Mouse (Mus musculus): ENCODE data around the gene Fen1. TPM values are rescaled to one million over a fixed set of nuclear protein-coding genes. Genes with fewer than 3 reads are reported as not detected.
"Not testable (repeated sequence)": the region's sequence is repeated elsewhere in the genome, so short reads cannot be mapped to it uniquely, and the experiment has no call there.

The Fen1 gene
- polyA plus RNA-seq, 1 experiment = 4.8 TPM

GRCm38 (mm10) chr19:10167951-10168350 is 36.0 kb downstream of the Fen1 start:
- no peak for TF ChIP-seq CTCF (conservative IDR thresholded peaks at IDR 0.05; ENCODE audit: insufficient read depth, insufficient read length, low read depth, low read length)
- no peak for TF ChIP-seq POLR2A (IDR thresholded peaks at IDR 0.05; ENCODE audit: low read depth, low read length)
- Histone ChIP-seq H3K4me1 (ENCODE audit: control insufficient read depth, insufficient read depth, low read length) (peaks cover 7% of the 10 kb centered on the region; the same call in 1 of the 2 replicates), H3K36me3 (ENCODE audit: control insufficient read depth, insufficient read depth, low read length) (no peaks in the 10 kb centered on the region), H3K4me3 (ENCODE audit: insufficient read depth, low read depth, low read length) (no peak overlapping the region), H3K27me3 (replicated peaks; ENCODE audit: control insufficient read depth, insufficient read depth, low read length) (no peaks in the 10 kb centered on the region), H3K27ac (ENCODE audit: insufficient read depth, low read depth, low read length) (no peak overlapping the region)
- no peak for DNase-seq
- 75% methylated on average over 1 of the region's 1 CpGs for WGBS

DNA sequence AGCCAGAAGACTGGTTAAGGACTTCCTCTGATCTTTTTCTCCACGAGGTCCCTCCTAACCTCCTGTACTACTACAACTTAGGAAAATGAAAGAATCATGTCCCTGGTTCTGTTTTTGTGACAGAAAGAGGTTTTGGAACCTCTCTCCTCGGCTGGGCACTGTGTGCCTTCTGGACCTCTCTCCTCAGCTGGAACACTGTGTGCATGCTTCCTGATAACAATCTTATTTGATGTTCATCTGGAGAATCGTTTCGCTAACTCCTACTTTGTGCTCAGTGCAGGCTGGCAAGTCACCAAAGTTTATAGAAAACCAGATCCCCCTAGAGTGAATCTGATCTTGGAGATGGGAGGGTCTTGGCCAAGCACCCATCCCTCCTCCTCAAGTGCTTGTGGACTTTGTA is 36.9 kb downstream of the Fen1 start:
- 59% methylated on average over 4 of the region's 4 CpGs for WGBS

DNA sequence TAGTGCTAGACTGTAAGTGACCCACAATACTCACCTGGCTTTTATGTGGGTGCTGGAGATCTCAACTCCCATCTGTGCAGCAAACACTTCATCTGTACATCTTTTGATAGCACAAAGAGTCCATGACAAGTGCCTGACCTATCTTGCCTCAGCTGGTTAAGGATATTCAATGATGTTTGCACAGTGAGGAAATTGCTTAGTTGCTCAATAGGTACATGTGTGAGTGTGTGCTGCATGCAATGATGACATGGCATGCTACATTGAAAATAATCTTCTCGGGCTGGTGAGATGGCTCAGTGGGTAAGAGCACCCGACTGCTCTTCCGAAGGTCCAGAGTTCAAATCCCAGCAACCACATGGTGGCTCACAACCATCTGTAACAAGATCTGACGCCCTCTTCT is 38.0 kb downstream of the Fen1 start:
- H3K36me3 ChIP-seq (ENCODE audit: control insufficient read depth, insufficient read depth, low read length); H3K4me1 ChIP-seq (ENCODE audit: control insufficient read depth, insufficient read depth, low read length); H3K27ac ChIP-seq (ENCODE audit: insufficient read depth, low read depth, low read length); H3K4me3 ChIP-seq (ENCODE audit: insufficient read depth, low read depth, low read length); H3K27me3 ChIP-seq (replicated peaks; ENCODE audit: control insufficient read depth, insufficient read depth, low read length); DNase-seq: not testable (repeated sequence)
- WGBS = 75% methylated on average over 4 of the region's 4 CpGs

More for the DNA sequence above, 36.9 kb downstream of the Fen1 start:
- no peak overlapping the region for H3K4me3 ChIP-seq (ENCODE audit: insufficient read depth, low read depth, low read length)
- H3K27ac ChIP-seq (ENCODE audit: insufficient read depth, low read depth, low read length) = no peak overlapping the region
- no peak for TF ChIP-seq CTCF (conservative IDR thresholded peaks at IDR 0.05; ENCODE audit: insufficient read depth, insufficient read length, low read depth, low read length)
- no peak for TF ChIP-seq POLR2A (IDR thresholded peaks at IDR 0.05; ENCODE audit: low read depth, low read length)
- H3K27me3 ChIP-seq (replicated peaks; ENCODE audit: control insufficient read depth, insufficient read depth, low read length) = no peaks in the 10 kb centered on the region
- no peaks in the 10 kb centered on the region for H3K36me3 ChIP-seq (ENCODE audit: control insufficient read depth, insufficient read depth, low read length)
- DNase-seq = no peak
- H3K4me1 ChIP-seq (ENCODE audit: control insufficient read depth, insufficient read depth, low read length) = peaks cover 7% of the 10 kb centered on the region; the same call in 1 of the 2 replicates

DNA sequence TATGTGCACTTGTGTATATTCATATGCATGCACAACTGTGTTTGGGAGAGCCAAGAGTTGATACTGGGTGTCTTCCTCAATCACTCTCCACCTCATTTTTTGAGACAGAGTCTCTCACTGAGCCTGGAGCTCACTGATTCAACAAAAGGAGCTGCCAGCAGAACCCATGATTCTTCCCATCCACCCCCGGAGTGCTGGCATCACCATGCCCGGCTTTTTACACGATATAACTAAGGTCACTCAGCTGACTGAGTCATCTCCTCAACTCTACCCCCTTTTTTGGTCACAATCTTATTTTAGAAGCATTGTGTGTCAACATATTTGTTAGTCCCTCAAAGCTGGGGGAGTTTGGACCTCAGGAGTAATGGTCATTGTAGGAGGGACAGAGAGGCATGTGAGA is 40.1 kb downstream of the Fen1 start:
- 85% methylated on average over 3 of the region's 3 CpGs for WGBS
- Histone ChIP-seq H3K27me3 (replicated peaks; ENCODE audit: control insufficient read depth, insufficient read depth, low read length) (no peaks in the 10 kb centered on the region), H3K4me1 (ENCODE audit: control insufficient read depth, insufficient read depth, low read length) (peaks cover 4% of the 10 kb centered on the region; the same call in 1 of the 2 replicates), H3K36me3 (ENCODE audit: control insufficient read depth, insufficient read depth, low read length) (no peaks in the 10 kb centered on the region), H3K4me3 (ENCODE audit: insufficient read depth, low read depth, low read length) (no peak overlapping the region), H3K27ac (ENCODE audit: insufficient read depth, low read depth, low read length) (no peak overlapping the region)
- TF ChIP-seq CTCF (conservative IDR thresholded peaks at IDR 0.05; ENCODE audit: insufficient read depth, insufficient read length, low read depth, low read length) (no peak), POLR2A (IDR thresholded peaks at IDR 0.05; ENCODE audit: low read depth, low read length) (no peak)
- no peak for DNase-seq

DNA sequence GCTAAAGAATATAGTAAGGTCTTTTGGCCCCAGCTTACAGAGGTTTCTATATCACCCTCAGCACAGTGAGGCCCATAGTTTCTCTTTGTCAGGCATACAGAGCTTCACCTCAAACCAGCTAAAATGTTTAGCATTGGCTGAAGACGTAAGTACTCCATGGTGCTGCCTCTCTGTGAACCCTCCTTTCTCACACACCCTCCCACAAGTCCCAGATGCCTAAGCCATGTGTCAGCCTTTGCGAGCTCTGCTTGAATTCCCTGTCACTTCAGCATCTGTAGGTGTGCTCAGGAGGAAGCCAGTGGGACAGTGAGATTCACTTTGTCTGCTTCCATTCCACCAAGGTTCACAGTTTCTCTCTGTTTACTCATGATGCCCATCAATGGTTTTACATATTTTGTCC is 46.2 kb downstream of the Fen1 start:
- Histone ChIP-seq H3K36me3 (ENCODE audit: control insufficient read depth, insufficient read depth, low read length) (no peaks in the 10 kb centered on the region), H3K27me3 (replicated peaks; ENCODE audit: control insufficient read depth, insufficient read depth, low read length) (no peaks in the 10 kb centered on the region), H3K27ac (ENCODE audit: insufficient read depth, low read depth, low read length) (no peak overlapping the region), H3K4me3 (ENCODE audit: insufficient read depth, low read depth, low read length) (no peak overlapping the region), H3K4me1 (ENCODE audit: control insufficient read depth, insufficient read depth, low read length) (no peaks in the 10 kb centered on the region)
- 90% methylated on average over 2 of the region's 2 CpGs for WGBS
- DNase-seq = no peak
- TF ChIP-seq POLR2A (IDR thresholded peaks at IDR 0.05; ENCODE audit: low read depth, low read length) = no peak

DNA sequence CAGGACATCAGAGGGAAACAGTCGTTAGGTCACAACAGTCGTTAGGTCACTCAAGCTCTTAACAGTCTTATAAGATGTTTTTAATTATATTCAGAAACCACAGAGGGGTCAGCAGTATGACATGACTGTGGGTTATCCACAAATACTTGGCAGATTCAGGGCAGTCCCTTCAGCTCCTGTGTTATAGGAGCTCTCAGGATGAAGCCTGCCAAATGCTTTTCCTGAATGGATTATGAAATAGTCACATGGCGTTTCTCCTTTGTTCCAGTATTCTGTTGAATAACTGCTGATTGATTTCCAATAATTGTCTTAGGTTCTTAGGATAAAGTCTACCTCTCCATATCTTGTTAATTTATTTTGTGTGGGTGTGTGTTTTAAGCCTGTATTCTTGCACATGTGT is 54.8 kb downstream of the Fen1 start:
- H3K27me3 ChIP-seq (replicated peaks; ENCODE audit: control insufficient read depth, insufficient read depth, low read length) = no peaks in the 10 kb centered on the region
- H3K27ac ChIP-seq (ENCODE audit: insufficient read depth, low read depth, low read length) = no peak overlapping the region
- H3K4me3 ChIP-seq (ENCODE audit: insufficient read depth, low read depth, low read length) = no peak overlapping the region
- H3K36me3 ChIP-seq (ENCODE audit: control insufficient read depth, insufficient read depth, low read length) = no peaks in the 10 kb centered on the region
- TF ChIP-seq CTCF (conservative IDR thresholded peaks at IDR 0.05; ENCODE audit: insufficient read depth, insufficient read length, low read depth, low read length) (no peak), POLR2A (IDR thresholded peaks at IDR 0.05; ENCODE audit: low read depth, low read length) (no peak)
- DNase-seq = no peak
- no peaks in the 10 kb centered on the region for H3K4me1 ChIP-seq (ENCODE audit: control insufficient read depth, insufficient read depth, low read length)
- 80% methylated on average over 3 of the region's 3 CpGs for WGBS

Other genes with a start within 250 kb of the Fen1 start
- 8,110 and 8,726 TPM in 2 replicates for gene Fth1, start 223.6 kb downstream of the Fen1 start, polyA plus RNA-seq (2012; rRNA removed)
- 0.33 and 0.38 TPM in 2 replicates for gene Best1, start 202.5 kb downstream of the Fen1 start, polyA plus RNA-seq (2012; rRNA removed)
- 66.0 and 90.9 TPM in 2 replicates for gene Rab3il1, start 202.5 kb downstream of the Fen1 start, polyA plus RNA-seq (2012; rRNA removed)
- gene Fads3, start 162.6 kb downstream of the Fen1 start, polyA plus RNA-seq (2012; rRNA removed) = 382 and 459 TPM in 2 replicates
- 240 and 258 TPM in 2 replicates for gene Fads2, start 102.4 kb downstream of the Fen1 start, polyA plus RNA-seq (2012; rRNA removed)
- gene Fads1, start 21.3 kb downstream of the Fen1 start, polyA plus RNA-seq (2012; rRNA removed) = 87.4 and 88.4 TPM in 2 replicates
- 123 and 135 TPM in 2 replicates for gene Tmem258, start 155 bp downstream of the Fen1 start, polyA plus RNA-seq (2012; rRNA removed)
- 18.8 and 24.5 TPM in 2 replicates for gene Myrf, start 36.6 kb upstream of the Fen1 start, polyA plus RNA-seq (2012; rRNA removed)
- 7.0 and 8.2 TPM in 2 replicates for gene Dagla, start 100.7 kb upstream of the Fen1 start, polyA plus RNA-seq (2012; rRNA removed)
- 4.0 and 4.6 TPM in 2 replicates for gene Syt7, start 184.9 kb upstream of the Fen1 start, polyA plus RNA-seq (2012; rRNA removed)